11 mouse cellular contexts compared by ENCODE assay signal in the genomic region with DNA sequence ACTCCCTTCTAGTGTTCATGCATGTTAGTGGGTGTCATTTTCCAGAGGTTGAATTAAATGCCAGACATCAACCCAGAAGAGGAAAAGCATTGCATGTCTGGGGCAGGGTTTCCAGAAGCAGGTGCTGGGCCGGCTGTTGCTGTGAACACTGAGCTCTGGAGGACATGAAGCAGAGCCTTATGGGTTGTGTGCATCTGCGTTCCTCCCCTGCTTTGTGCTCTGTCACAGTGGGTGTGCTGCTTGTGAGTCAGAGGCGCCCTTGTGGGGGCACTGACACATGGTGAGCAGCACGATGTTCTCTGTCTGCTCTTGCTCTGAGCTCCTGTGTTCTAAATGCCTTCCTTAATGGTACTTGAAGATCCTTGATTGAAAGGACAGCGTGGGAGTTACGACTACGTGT.
DNase-seq lines count a peak whose midpoint lies in the region; ATAC-seq and TF ChIP-seq lines count a peak whose summit lies in the region.
"Had no signal": no experiment of that assay in that cellular context is flagged by ENCODE, and none has a peak within 500 bp of the region (broad histone marks: within the 10 kb centered on the region; RNA-seq: fewer than 3 reads in every experiment).

No protein-coding gene starts in this region.

- no peak for ATAC-seq in hindbrain, embryonic 12.5 days (ENCODE audit: low FRiP score)
- no peak for ATAC-seq in forebrain, embryonic 14.5 days
- peak; percentile 68; the same call in 1 of the 2 replicates for ATAC-seq in neural tube, embryonic 14.5 days (ENCODE audit: low read depth)

- no peak for TF ChIP-seq CTCF in thymus, adult 2 months (IDR thresholded peaks at IDR 0.05; ENCODE audit: borderline replicate concordance, control insufficient read depth, extremely low read depth, insufficient read depth, low read length, poor library complexity)

- no peak overlapping the region for H3K9ac ChIP-seq in hindbrain, embryonic 12.5 days
- H3K9ac ChIP-seq in forebrain, embryonic 14.5 days (ENCODE audit: low read length) = no peak overlapping the region
- H3K9ac ChIP-seq in neural tube, embryonic 14.5 days (replicated peaks; ENCODE audit: low read depth, low read length) = no peak overlapping the region

- no peak overlapping the region for H3K4me3 ChIP-seq in hindbrain, embryonic 10.5 days
- no peak overlapping the region for H3K4me3 ChIP-seq in hindbrain, embryonic 12.5 days
- no peak overlapping the region for H3K4me3 ChIP-seq in forebrain, embryonic 14.5 days (ENCODE audit: low read depth, low read length)
- H3K4me3 ChIP-seq in neural tube, embryonic 14.5 days (ENCODE audit: low read depth, low read length) = no peak overlapping the region
- H3K4me3 ChIP-seq in thymus, adult 2 months (ENCODE audit: control insufficient read depth, insufficient read depth, low read length) = no peak overlapping the region

- no peak overlapping the region for H3K4me2 ChIP-seq in hindbrain, embryonic 12.5 days (replicated peaks)
- no peak overlapping the region for H3K4me2 ChIP-seq in forebrain, embryonic 14.5 days (ENCODE audit: low read length)
- H3K4me2 ChIP-seq in neural tube, embryonic 14.5 days (ENCODE audit: low read depth, low read length) = no peak overlapping the region
- H3K4me2 ChIP-seq: liver, embryonic 11.5 days had no signal

- H3K9me3 ChIP-seq in hindbrain, embryonic 10.5 days = no peaks in the 10 kb centered on the region
- H3K9me3 ChIP-seq in hindbrain, embryonic 12.5 days (replicated peaks) = no peaks in the 10 kb centered on the region
- no peaks in the 10 kb centered on the region for H3K9me3 ChIP-seq in forebrain, embryonic 14.5 days (replicated peaks; ENCODE audit: control insufficient read depth, low read length)
- H3K9me3 ChIP-seq in neural tube, embryonic 14.5 days (ENCODE audit: control insufficient read depth, low read length) = no peaks in the 10 kb centered on the region

- H3K27me3 ChIP-seq in hindbrain, embryonic 10.5 days (ENCODE audit: insufficient read depth, poor library complexity, severe bottlenecking) = no peaks in the 10 kb centered on the region
- H3K27me3 ChIP-seq in hindbrain, embryonic 12.5 days = no peaks in the 10 kb centered on the region
- no peaks in the 10 kb centered on the region for H3K27me3 ChIP-seq in forebrain, embryonic 14.5 days (replicated peaks; ENCODE audit: control insufficient read depth, insufficient read depth, low read length)
- H3K27me3 ChIP-seq in neural tube, embryonic 14.5 days (ENCODE audit: control insufficient read depth, insufficient read depth, low read length) = no peaks in the 10 kb centered on the region
- no peaks in the 10 kb centered on the region for H3K27me3 ChIP-seq in thymus, adult 2 months (ENCODE audit: control insufficient read depth, insufficient read depth, low read length)
- H3K27me3 ChIP-seq: CH12.LX had no signal

- peaks cover 4% of the 10 kb centered on the region; the same call in 1 of the 2 replicates for H3K4me1 ChIP-seq in hindbrain, embryonic 10.5 days (replicated peaks)
- 0 out of 2 replicates have a peak, but pooled peaks cover 5% of the 10 kb centered on the region for H3K4me1 ChIP-seq in hindbrain, embryonic 12.5 days
- H3K4me1 ChIP-seq in forebrain, embryonic 14.5 days (ENCODE audit: control insufficient read depth, insufficient read depth, low read length) = no peaks in the 10 kb centered on the region
- no peaks in the 10 kb centered on the region for H3K4me1 ChIP-seq in neural tube, embryonic 14.5 days (ENCODE audit: control insufficient read depth, insufficient read depth, low read length)
- no peaks in the 10 kb centered on the region for H3K4me1 ChIP-seq in thymus, adult 2 months (replicated peaks; ENCODE audit: control insufficient read depth, insufficient read depth, low read length)

- no peak for TF ChIP-seq POLR2A in thymus, adult 2 months (IDR thresholded peaks at IDR 0.05; ENCODE audit: control insufficient read depth, extremely low read depth, insufficient read depth, low read length, poor library complexity)

- no peak for DNase-seq in hindbrain, embryonic 10.5 days (ENCODE audit: low spot score)
- DNase-seq in forebrain, embryonic 14.5 days (ENCODE audit: low spot score) = peak; percentile 15
- peak; percentile 39 for DNase-seq in layer of hippocampus, adult 9-10 months (ENCODE audit: low spot score)
- DNase-seq in urinary bladder, adult 2 months (ENCODE audit: low spot score) = no peak
- no peak for DNase-seq in Muller cell, postnatal 12 days (ENCODE audit: inconsistent ontology term)
- DNase-seq in thymus, adult 2 months = no peak
- DNase-seq: thymus, postnatal 36 days had no signal

- no peaks in the 10 kb centered on the region for H3K36me3 ChIP-seq in hindbrain, embryonic 10.5 days
- H3K36me3 ChIP-seq in hindbrain, embryonic 12.5 days = no peaks in the 10 kb centered on the region
- no peaks in the 10 kb centered on the region for H3K36me3 ChIP-seq in forebrain, embryonic 14.5 days (ENCODE audit: control insufficient read depth, insufficient read depth, low read length)
- H3K36me3 ChIP-seq in neural tube, embryonic 14.5 days (ENCODE audit: control insufficient read depth, insufficient read depth, low read length) = no peaks in the 10 kb centered on the region
- H3K36me3 ChIP-seq in thymus, adult 2 months (ENCODE audit: control insufficient read depth, insufficient read depth, low read length) = no peaks in the 10 kb centered on the region

- 0 out of 2 replicates have a peak overlapping the region, but pooled peaks have one; percentile 29 for H3K27ac ChIP-seq in hindbrain, embryonic 10.5 days
- H3K27ac ChIP-seq in hindbrain, embryonic 12.5 days = no peak overlapping the region
- H3K27ac ChIP-seq in forebrain, embryonic 14.5 days (ENCODE audit: low read depth, low read length) = no peak overlapping the region
- H3K27ac ChIP-seq in neural tube, embryonic 14.5 days (ENCODE audit: low read depth, low read length) = no peak overlapping the region
- H3K27ac ChIP-seq in thymus, adult 2 months (ENCODE audit: control insufficient read depth, insufficient read depth, low read length) = no peak overlapping the region

- 60% methylated on average over 7 of the region's 7 CpGs for WGBS in hindbrain, embryonic 10.5 days
- WGBS in hindbrain, embryonic 12.5 days = 57% methylated on average over 7 of the region's 7 CpGs
- 59% methylated on average over 7 of the region's 7 CpGs for WGBS in forebrain, embryonic 14.5 days
- whole genome bisulfite sequencing in neural tube, embryonic 14.5 days = 46% methylated on average over 7 of the region's 7 CpGs
- 92% methylated on average over 7 of the region's 7 CpGs for WGBS in thymus, adult 2 months

Comparison
In these comparisons a context has a peak if more than half of its experiments do, and no peak if none do; other contexts are left out.
1. DNase-seq: peak in forebrain, embryonic 14.5 days (single experiment) and layer of hippocampus, adult 9-10 months (single experiment); none in hindbrain, embryonic 10.5 days (single experiment), urinary bladder, adult 2 months (single experiment), Muller cell, postnatal 12 days (single experiment) and thymus, adult 2 months (single experiment).